Mouse (Mus musculus) skeletal muscle tissue, adult 2 months (tissue): Measurements from ENCODE around the gene Pgrmc2.
A peak's percentile ranks its signal among the peaks of the same experiment; 100 is the strongest.

Experiments used
- DNase-seq: peaks from one replicate; pipeline ENCODE4 v3.0.0-alpha.2; 2012; ENCODE audit warnings: low read depth, low spot score

Pgrmc2 gene

GRCm38 (mm10) chr3:41082885-41083789 lies at the start of gene Pgrmc2:
TSS of gene Pgrmc2 (minus strand) at chr3:41083046.
- DNase-seq, result peak; percentile 99

DNA sequence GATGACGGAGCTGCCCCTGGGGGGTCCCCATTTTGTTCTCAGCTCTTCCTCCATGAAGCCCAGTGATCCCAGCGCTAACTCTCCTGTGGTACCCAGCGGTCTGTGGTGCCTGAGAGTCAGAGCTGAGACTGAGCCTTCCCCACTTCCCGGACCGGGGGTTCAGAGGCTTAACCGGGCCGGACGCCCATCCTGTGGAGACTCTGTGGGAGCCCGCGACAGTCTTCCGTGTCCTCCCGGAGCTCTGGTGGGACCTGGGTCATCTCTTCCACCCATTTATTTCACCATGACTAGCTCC lies 41.1 kb upstream of the Pgrmc2 start:
- DNase-seq, result no peak

DNA sequence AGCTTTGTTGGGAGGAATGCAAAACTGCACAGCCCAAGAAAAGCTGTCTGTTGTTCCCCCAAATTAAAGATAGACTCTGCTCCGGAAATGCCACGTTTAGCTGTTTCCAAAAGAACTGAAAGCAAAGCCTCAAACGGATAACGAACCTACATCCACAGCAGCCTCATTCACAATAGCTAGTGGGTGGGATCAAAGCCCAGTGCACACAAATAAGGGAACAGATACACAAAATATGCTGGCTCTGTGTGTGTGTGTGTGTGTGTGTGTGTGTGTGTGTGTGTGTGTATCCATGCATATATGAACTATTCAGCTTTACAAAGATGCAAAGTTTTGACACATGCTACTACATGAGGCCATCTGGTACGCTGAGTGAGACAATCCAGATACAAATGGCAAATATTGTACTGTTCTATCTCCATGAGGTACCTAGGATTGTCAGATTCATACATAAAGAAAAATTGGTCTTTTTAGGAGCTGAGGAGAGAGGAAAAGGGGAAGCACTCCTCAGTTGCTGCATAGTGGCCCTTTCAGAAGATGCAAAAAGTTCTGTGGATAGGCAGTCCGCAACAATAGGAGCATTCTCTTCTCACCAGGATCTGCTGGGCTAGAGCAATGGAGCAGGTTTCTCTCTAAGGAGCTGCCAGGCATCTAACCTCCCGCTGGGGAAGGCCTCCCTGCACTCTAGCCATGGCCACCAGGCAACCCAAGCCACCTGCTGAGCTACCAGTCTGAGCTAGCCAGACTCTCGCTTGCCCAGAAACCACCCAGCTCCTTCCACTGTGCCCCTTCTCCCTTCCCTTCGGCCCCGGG lies 40.5 kb upstream of the Pgrmc2 start:
- DNase-seq, result no peak

DNA sequence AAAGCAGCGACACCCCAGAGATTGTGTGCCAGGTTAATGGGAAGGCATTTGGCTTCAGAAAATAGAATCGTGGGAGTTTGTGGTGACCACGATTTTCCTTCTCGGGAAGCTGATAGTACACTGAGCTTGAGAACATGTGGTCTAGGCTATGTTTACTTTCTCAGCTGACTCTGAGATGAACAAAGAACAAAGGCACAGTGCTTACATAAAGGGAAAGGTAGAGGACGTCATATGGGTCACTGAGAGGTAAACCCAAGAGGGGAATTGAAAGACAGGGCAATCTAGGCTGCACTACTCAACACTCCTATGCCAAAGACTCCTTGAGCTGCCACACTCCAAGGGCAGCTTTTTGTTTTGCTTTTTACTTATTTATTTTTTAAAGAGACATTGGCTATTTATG lies 35.3 kb upstream of the Pgrmc2 start:
- DNase-seq, result no peak

DNA sequence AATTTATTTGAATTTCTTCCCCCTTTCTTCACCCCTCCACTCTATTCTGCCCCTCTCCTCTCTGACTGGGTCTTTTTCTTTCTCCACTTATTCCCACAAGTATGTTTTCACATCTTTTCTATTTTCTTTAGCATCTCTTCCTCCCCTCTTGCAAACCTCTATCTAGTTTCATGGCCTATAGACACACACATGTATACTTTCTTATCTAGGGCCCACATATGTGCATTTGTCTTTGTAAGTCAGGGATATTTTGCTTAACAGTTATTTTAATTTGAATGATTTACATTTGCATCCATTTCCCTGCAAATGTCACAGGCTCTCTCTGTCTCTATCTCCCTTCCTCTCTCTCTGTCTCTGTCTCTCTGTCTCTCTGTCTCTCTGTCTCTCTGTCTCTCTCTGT lies 34.6 kb upstream of the Pgrmc2 start:
- no peak for DNase-seq

DNA sequence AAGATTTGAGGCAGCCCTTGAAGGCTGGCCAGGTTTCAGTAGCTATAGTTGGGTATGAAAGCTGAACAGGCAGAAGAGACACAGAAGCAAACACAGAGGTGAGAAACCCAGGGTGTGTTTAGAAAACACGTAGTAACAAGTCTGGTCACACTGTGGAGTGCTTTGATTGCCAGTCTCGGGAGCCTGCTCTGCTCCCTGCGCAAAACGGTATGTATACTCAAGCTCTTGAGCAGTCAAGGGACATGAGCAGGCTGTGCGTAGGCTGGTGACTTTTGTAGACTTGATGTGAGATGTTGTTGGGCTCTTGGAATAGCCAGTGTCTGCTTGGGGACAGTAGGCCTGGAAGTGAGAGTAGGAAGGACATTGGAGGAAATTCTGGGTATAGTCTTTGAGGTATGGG lies 30.3 kb upstream of the Pgrmc2 start:
- no peak for DNase-seq

GRCm38 (mm10) chr3:41108306-41108785 lies 25.5 kb upstream of the Pgrmc2 start:
- DNase-seq, result no peak

- no peak for DNase-seq
These were observed 24.9 kb upstream of the Pgrmc2 start for GRCm38 (mm10) chr3:41107600-41108305.

DNA sequence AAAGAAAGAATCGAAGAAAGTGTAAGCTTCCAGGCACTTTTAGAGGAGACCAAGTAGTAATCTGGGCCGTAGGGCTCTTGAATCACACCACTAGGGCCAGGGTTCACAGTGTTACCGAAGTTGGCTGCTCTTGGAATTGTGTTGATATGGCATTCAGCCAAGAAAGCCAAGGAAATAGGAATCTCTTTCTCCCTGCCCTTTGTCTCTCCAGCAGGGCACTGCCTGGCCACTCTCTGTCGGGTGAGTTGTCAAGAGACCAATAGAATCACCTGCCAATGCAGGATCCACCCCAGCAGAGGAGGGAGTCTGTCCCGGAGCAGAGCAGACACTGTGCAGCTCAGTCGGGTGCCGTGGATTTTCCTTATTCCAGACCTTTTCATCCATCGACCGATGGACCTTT lies 19.1 kb upstream of the Pgrmc2 start:
- no peak for DNase-seq

DNA sequence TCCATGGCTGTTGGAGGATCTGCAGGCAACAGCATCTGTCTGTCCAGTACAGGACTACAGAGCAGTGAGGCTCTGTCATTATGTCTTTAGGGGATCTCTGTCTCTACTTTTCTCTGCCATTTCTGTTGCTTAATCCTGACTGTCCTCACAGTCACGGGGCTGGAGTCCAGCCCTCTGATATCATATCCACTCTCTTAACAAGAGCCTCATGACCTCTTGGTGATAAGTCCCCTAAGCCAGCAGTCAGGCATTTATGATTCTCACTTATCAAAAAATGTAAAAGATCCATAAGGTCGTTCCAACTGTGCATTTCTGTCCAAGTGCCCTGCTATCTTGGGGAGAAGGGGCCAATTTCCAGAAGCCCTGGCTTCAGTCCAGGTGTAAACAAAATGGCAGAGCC lies 17.3 kb upstream of the Pgrmc2 start:
- DNase-seq, result no peak

- no peak for DNase-seq
These were observed 16.8 kb upstream of the Pgrmc2 start for GRCm38 (mm10) chr3:41099672-41100071.

DNA sequence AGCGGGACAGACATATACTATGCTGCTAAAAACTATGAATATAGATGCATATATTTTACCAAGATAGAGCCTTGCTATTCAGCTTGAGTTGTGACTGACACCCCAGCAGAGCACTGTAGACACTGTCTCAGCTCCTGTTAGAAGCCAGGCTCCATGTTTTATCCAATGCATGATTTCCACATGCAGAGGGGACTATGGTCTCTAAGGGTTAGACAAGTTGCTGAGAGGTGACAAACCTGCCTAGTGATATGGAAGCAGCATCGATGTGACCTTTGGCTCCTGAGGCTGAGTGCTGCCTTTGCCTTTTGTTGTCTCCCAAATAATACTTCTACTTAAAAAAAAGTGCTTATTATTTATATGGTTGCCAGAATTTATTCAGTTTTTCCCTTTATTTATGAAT lies 10.4 kb upstream of the Pgrmc2 start:
- DNase-seq, result no peak

DNA sequence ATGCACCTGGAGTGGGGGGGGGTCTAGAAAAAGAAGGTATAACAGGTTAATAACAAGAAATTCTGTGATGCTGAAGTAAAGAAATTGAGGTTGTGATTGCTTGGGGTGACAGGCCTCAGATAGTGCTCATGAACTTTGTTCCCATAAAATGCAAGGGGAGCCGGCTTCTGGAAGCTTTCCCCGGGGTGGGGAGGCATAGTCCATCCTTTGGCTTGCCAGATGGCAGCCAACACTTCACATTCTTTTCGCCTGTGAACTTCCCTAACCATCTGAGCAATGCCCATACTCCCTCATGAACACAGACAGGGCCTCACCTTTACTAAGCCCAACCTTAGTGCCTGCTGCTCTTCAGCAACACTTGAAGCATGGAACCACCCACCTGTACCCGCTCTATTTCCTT lies 9.5 kb upstream of the Pgrmc2 start:
- no peak for DNase-seq

DNA sequence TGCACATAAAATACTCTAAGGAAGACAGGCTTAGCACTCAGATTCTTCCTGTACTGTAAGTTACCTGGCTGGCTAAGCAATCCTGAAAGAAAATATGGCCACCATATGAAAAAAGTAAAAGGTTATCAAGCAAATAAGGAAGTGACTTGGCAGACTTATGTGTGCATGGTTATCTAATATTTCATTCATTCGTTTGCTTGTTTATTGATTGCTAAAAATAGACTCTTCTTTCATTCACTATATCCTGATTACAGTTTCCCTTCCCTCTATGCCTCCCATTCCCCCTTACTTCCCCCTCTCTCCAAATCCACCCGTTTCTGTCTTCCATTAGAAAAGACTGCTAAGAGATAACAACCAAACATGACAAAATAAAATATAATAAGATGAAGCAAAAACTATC lies 8.0 kb upstream of the Pgrmc2 start:
- no peak for DNase-seq

DNA sequence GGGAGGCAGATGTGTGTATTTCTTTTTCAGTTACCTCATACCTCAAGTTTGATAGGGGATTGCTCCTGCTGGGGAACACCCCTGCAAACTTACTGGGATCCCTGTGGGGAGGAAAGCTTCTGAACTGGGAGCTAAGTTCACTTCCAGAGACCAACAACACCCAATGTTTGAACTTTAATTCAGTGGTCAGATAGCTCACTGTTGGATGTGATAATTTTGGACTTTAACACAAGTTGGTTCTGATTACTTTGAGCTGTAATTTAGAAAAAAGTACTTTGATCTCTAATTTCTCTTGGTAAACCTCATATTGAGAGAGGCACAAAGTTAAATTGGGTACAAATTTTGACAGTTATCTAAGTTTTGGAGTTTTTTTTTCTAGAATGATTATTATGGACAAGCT lies 4.2 kb upstream of the Pgrmc2 start:
- no peak for DNase-seq

DNA sequence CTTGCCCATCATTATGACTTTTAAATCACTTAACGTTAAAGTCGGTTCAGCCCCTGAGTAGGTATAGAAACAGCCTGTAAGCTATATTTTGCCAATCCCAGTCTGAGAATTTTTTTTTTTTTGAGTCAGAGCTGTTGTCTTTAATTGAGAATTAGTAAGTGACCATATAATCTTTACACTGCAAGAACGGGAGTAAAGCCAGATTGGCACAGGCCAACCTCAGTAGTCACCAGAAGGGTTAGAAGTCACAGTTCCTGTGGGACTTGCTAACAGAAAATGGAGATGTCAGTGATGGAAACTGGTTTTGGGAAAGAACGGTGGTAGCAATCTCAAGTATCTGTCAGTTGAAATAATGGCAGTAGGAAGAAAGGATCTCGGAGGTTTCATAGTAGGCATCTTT lies 1.6 kb upstream of the Pgrmc2 start:
- DNase-seq, result no peak

- no peak for DNase-seq
These were observed 905 bp upstream of the Pgrmc2 start for GRCm38 (mm10) chr3:41083790-41084112.

DNA sequence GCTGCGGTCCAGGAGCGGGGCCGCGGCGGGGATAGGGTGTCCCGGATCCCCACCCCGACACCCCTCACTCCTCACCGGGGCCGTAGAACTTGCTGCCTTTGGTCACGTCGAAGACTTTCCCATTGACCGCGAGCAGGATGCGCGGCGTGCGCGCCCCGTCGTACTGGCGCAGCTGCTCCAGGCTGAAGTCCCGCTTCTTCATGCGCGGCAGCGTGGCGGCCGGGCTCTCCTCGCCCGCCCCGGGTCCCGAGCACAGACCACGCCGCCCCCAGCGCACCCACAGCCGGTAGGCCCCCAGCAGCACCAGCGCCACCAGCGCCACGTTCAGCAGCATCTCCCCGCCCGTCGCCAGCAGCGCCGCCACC lies 344 bp downstream of the Pgrmc2 start:
- no peak for DNase-seq

GRCm38 (mm10) chr3:41081474-41082301 lies 1.2 kb downstream of the Pgrmc2 start:
- peak; percentile 9 for DNase-seq

DNA sequence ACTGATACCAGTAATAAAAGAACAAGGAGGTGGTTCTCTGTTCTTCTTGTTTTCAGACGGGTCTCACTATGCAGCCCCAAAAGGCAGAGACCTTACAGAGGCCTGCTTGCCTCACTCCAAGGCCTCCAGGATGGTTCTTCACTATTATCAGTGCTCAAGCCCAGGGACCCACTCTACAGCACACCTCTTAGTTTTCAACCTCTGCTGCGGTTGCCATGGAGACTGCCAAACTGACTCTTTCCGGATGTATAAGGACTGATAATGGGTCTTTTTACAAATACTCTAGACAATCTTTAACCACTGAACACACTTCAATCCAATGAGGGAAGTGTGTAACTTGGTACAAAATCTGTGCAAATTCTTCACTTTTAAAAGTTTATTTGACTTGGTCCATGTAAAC lies 2.1 kb downstream of the Pgrmc2 start:
- no peak for DNase-seq

DNA sequence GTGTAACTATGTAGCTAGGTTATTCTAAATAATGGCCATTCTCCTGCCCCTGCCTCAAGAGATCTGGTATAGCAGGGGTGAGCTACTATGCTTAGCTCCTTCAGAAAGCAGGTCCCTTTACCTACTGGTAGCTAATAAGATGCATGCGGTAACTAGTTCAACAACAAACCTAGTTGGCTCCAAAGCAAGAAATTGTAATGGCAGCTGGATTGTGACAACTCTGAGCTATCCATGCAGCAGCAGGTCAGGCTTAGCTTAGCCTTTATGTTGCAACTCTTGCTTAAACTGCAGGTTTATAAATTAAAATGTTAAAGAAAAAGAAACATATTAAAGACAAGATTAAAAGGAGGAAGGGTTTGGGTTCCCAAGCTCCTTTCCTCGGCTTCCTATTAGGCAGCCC lies 4.2 kb downstream of the Pgrmc2 start:
- DNase-seq, result no peak

GRCm38 (mm10) chr3:41075376-41075775 lies 7.5 kb downstream of the Pgrmc2 start:
- DNase-seq, result no peak
